Mouse (Mus musculus) midbrain, embryonic 15.5 days (tissue): ENCODE data around the gene Dmbx1. TPM values are rescaled to one million over a fixed set of nuclear protein-coding genes. Genes with fewer than 3 reads are reported as not detected.

ENCODE experiments used
- ATAC-seq: fragments of 200-750 bp; cut with Nextera tagmentation; replicated peaks from 2 replicates; pipeline ENCODE4 v1.8.0; 2017; ENCODE audit warnings: moderate TSS enrichment
- H3K27ac ChIP-seq: fragments of 300-500 bp; sonication (generic); 2 replicates; pipeline ENCODE4 v1.5.1; 2015; ENCODE audit warnings: mild to moderate bottlenecking, inconsistent platforms
- H3K27me3 ChIP-seq: fragments of 300-500 bp; sonication (generic); replicated peaks from 2 replicates; pipeline ENCODE4 v1.6.1; 2015; ENCODE audit warnings: inconsistent platforms
- H3K36me3 ChIP-seq: fragments of 300-500 bp; sonication (generic); replicated peaks from 2 replicates; pipeline ENCODE4 v1.6.1; 2015; ENCODE audit warnings: inconsistent platforms
- H3K4me1 ChIP-seq: fragments of 300-500 bp; sonication (generic); 2 replicates; pipeline ENCODE4 v1.6.1; 2015; ENCODE audit warnings: inconsistent platforms
- H3K4me2 ChIP-seq: fragments of 300-500 bp; sonication (generic); 2 replicates; pipeline ENCODE4 v1.6.1; 2015; ENCODE audit warnings: inconsistent platforms, mild to moderate bottlenecking, moderate library complexity
- H3K4me3 ChIP-seq: fragments of 300-500 bp; sonication (generic); 2 replicates; pipeline ENCODE4 v1.5.1; 2015; ENCODE audit warnings: mild to moderate bottlenecking, inconsistent platforms
- H3K9ac ChIP-seq: fragments of 300-500 bp; sonication (generic); 2 replicates; pipeline ENCODE4 v1.6.1; 2015; ENCODE audit warnings: mild to moderate bottlenecking, inconsistent platforms
- H3K9me3 ChIP-seq: fragments of 300-500 bp; sonication (generic); 2 replicates; pipeline ENCODE4 v1.6.1; 2016; ENCODE audit warnings: inconsistent platforms
- WGBS: fragments of 180-500 bp; shearing (Covaris S2); methylation state at CpG from one replicate; pipeline ENCODE4 v1.1.7; 2015; ENCODE audit warnings: mixed read lengths; 5-methylcytosine and 5-hydroxymethylcytosine counted together
- polyA plus RNA-seq: library from polyadenylated mRNA; unstranded; fragments of >200 nt; fragmentation: Nextera tagmentation; extraction: Ambion mirVana; gene quantifications from 2 replicates; pipeline ENCODE4 v1.2.1, GENCODE M21; 2015

The Dmbx1 gene
- polyA plus RNA-seq, 1 experiment from 2014 or later, result 12.7 TPM

GRCm38 (mm10) chr4:115937061-115937976, 2.4 kb downstream of the Dmbx1 start:
- Histone ChIP-seq H3K4me2 (peak overlapping the region; percentile 39), H3K9me3 (no peaks in the 10 kb centered on the region), H3K27ac (no peak overlapping the region), H3K9ac (no peak overlapping the region), H3K36me3 (no peaks in the 10 kb centered on the region), H3K4me3 (peak overlapping the region; percentile 24), H3K4me1 (peaks cover 31% of the 10 kb centered on the region), H3K27me3 (peaks cover 82% of the 10 kb centered on the region)
- 8% methylated on average over 19 of the region's 19 CpGs for WGBS
- no peak for ATAC-seq

GRCm38 (mm10) chr4:115936646-115937045, 3.1 kb downstream of the Dmbx1 start:
- Histone ChIP-seq H3K4me3 (peak overlapping the region; percentile 24), H3K9me3 (no peaks in the 10 kb centered on the region), H3K4me2 (peak overlapping the region; percentile 39), H3K4me1 (peaks cover 33% of the 10 kb centered on the region), H3K9ac (0 out of 2 replicates have a peak overlapping the region, but pooled peaks have one; percentile 8), H3K27ac (no peak overlapping the region), H3K36me3 (no peaks in the 10 kb centered on the region), H3K27me3 (peaks cover 82% of the 10 kb centered on the region)
- WGBS, result 1% methylated on average over 20 of the region's 20 CpGs
- ATAC-seq, result no peak

GRCm38 (mm10) chr4:115935835-115936581, 3.7 kb downstream of the Dmbx1 start:
- Histone ChIP-seq H3K9ac (no peak overlapping the region), H3K27ac (no peak overlapping the region), H3K36me3 (no peaks in the 10 kb centered on the region), H3K9me3 (no peaks in the 10 kb centered on the region), H3K4me1 (peaks cover 34% of the 10 kb centered on the region), H3K27me3 (peaks cover 85% of the 10 kb centered on the region), H3K4me3 (peak overlapping the region; percentile 24), H3K4me2 (peak overlapping the region; percentile 39)
- 6% methylated on average over 36 of the region's 36 CpGs for WGBS
- no peak for ATAC-seq

- no peaks in the 10 kb centered on the region for H3K9me3 ChIP-seq
- 64% methylated on average over 13 of the region's 13 CpGs for WGBS
- H3K36me3 ChIP-seq, result no peaks in the 10 kb centered on the region
- H3K4me3 ChIP-seq, result no peak overlapping the region
- peaks cover 13% of the 10 kb centered on the region for H3K4me1 ChIP-seq
- no peak overlapping the region for H3K27ac ChIP-seq
- H3K9ac ChIP-seq, result no peak overlapping the region
- peaks cover 63% of the 10 kb centered on the region for H3K27me3 ChIP-seq
- no peak for ATAC-seq
- no peak overlapping the region; the same call in 1 of the 2 replicates for H3K4me2 ChIP-seq
Measured at GRCm38 (mm10) chr4:115931556-115932088, 8.1 kb downstream of the Dmbx1 start.

GRCm38 (mm10) chr4:115927637-115928036, 12.1 kb downstream of the Dmbx1 start:
- 70% methylated on average over 7 of the region's 7 CpGs for whole genome bisulfite sequencing
- Histone ChIP-seq H3K27ac (no peak overlapping the region), H3K9ac (no peak overlapping the region), H3K4me1 (peaks cover 3% of the 10 kb centered on the region; the same call in 1 of the 2 replicates), H3K4me3 (no peak overlapping the region), H3K27me3 (peaks cover 27% of the 10 kb centered on the region), H3K9me3 (no peaks in the 10 kb centered on the region), H3K36me3 (no peaks in the 10 kb centered on the region), H3K4me2 (no peak overlapping the region)
- ATAC-seq, result no peak

GRCm38 (mm10) chr4:115923262-115923880, 16.4 kb downstream of the Dmbx1 start:
- WGBS, result 81% methylated on average over 16 of the region's 16 CpGs
- H3K27me3 ChIP-seq, result peaks cover 3% of the 10 kb centered on the region; the same call in 1 of the 2 replicates

GRCm38 (mm10) chr4:115922688-115923087, 17.0 kb downstream of the Dmbx1 start:
- no peak overlapping the region for H3K4me2 ChIP-seq
- H3K4me1 ChIP-seq, result no peaks in the 10 kb centered on the region
- no peak overlapping the region for H3K27ac ChIP-seq
- H3K36me3 ChIP-seq, result no peaks in the 10 kb centered on the region
- H3K9me3 ChIP-seq, result no peaks in the 10 kb centered on the region
- no peak overlapping the region for H3K9ac ChIP-seq
- WGBS, result 94% methylated on average over 5 of the region's 5 CpGs
- ATAC-seq, result no peak
- H3K4me3 ChIP-seq, result no peak overlapping the region
- peaks cover 9% of the 10 kb centered on the region for H3K27me3 ChIP-seq

More at GRCm38 (mm10) chr4:115923262-115923880, 16.4 kb downstream of the Dmbx1 start:
- H3K4me2 ChIP-seq, result no peak overlapping the region
- no peak overlapping the region for H3K27ac ChIP-seq
- H3K4me1 ChIP-seq, result no peaks in the 10 kb centered on the region
- ATAC-seq, result no peak; the same call in 1 of the 2 replicates
- H3K36me3 ChIP-seq, result no peaks in the 10 kb centered on the region
- no peak overlapping the region for H3K4me3 ChIP-seq
- no peaks in the 10 kb centered on the region for H3K9me3 ChIP-seq
- no peak overlapping the region for H3K9ac ChIP-seq

GRCm38 (mm10) chr4:115919911-115920310, 19.8 kb downstream of the Dmbx1 start:
- H3K27ac ChIP-seq, result no peak overlapping the region
- no peak overlapping the region for H3K4me3 ChIP-seq
- no peaks in the 10 kb centered on the region for H3K4me1 ChIP-seq
- WGBS, result 72% methylated on average over 16 of the region's 16 CpGs
- no peak overlapping the region for H3K9ac ChIP-seq
- ATAC-seq, result no peak
- no peaks in the 10 kb centered on the region for H3K9me3 ChIP-seq
- H3K36me3 ChIP-seq, result no peaks in the 10 kb centered on the region
- H3K4me2 ChIP-seq, result no peak overlapping the region
- H3K27me3 ChIP-seq, result peaks cover 8% of the 10 kb centered on the region

GRCm38 (mm10) chr4:115911586-115911985, 28.1 kb downstream of the Dmbx1 start:
- Histone ChIP-seq H3K4me2 (no peak overlapping the region), H3K27ac (no peak overlapping the region), H3K4me1 (peaks cover 10% of the 10 kb centered on the region; the same call in 1 of the 2 replicates), H3K36me3 (no peaks in the 10 kb centered on the region), H3K9ac (no peak overlapping the region), H3K27me3 (peaks cover 14% of the 10 kb centered on the region), H3K4me3 (no peak overlapping the region), H3K9me3 (no peaks in the 10 kb centered on the region; the same call in 1 of the 2 replicates)
- WGBS, result 7% methylated on average over 4 of the region's 4 CpGs
- no peak for ATAC-seq

GRCm38 (mm10) chr4:115908641-115909040, 31.1 kb downstream of the Dmbx1 start:
- H3K4me2 ChIP-seq, result no peak overlapping the region
- H3K4me3 ChIP-seq, result no peak overlapping the region
- H3K9me3 ChIP-seq, result no peaks in the 10 kb centered on the region; the same call in 1 of the 2 replicates
- peak; percentile 71 for ATAC-seq
- no peak overlapping the region for H3K9ac ChIP-seq
- no peaks in the 10 kb centered on the region for H3K36me3 ChIP-seq
- peaks cover 26% of the 10 kb centered on the region for H3K4me1 ChIP-seq
- H3K27ac ChIP-seq, result no peak overlapping the region
- H3K27me3 ChIP-seq, result peaks cover 29% of the 10 kb centered on the region
- 9% methylated on average over 7 of the region's 7 CpGs for WGBS

- Histone ChIP-seq H3K36me3 (no peaks in the 10 kb centered on the region), H3K27me3 (peaks cover 34% of the 10 kb centered on the region), H3K4me3 (no peak overlapping the region), H3K9ac (no peak overlapping the region), H3K4me2 (no peak overlapping the region), H3K4me1 (peaks cover 26% of the 10 kb centered on the region), H3K9me3 (no peaks in the 10 kb centered on the region; the same call in 1 of the 2 replicates), H3K27ac (no peak overlapping the region)
- no peak for ATAC-seq
- WGBS, result 69% methylated on average over 1 of the region's 1 CpGs
Measured at GRCm38 (mm10) chr4:115907994-115908393, 31.7 kb downstream of the Dmbx1 start.
